Mouse (Mus musculus) frontal cortex, postnatal 36 days (tissue): ENCODE results near the gene Thoc5.
A peak's percentile ranks its signal among the peaks of the same experiment; 100 is the strongest.

ENCODE experiments used
- DNase-seq, 2 experiments: peaks; one replicate each; pipeline ENCODE4 v3.0.0; 2022; ENCODE audit warnings: low spot score in 2 of 2

The Thoc5 gene

DNA sequence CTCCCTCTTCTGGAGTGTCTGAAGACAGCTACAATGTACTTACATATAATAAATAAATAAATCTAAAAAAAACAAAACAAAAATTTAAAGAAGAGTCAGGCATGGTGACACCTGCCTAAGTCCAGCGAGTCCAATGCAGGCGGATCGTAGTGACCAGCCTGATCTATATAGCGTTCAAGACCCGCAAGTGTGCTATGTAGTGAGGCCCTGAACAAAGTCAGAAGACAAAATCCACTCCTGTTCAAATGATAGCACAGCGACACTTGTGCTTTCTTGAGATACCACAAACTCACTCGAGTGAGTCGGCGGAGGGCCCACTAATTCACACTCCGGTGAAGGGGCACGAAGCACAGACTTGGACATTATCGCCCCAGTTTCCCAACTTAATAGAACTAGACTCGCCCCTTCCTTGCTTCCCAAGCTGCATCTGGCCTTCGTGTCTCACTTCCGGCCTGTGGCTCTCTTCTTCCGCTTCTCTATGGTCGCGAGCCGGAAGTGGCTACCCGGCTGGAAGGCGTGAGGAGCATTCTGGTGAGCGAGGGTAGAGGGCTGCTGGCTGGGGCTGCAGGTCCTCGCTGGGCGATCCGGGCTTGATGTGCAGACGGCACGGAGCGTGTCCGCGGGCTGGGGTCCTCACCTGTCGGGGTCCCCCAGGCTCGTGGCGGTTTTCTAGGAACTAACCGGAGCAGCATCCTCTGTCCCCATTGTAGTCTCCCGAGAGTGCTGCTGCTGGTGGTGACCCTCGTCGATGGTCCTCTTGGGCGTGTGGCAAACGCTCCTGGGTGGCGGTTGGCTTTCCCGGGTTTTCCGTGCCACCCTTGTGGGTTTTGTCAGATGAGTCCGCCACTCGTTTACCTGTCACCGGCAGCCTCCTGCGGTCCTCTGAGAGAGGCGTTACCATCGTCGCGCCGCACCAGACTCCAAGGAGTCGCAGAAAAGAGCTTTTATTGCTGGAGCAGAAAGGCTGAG lies at the start of gene Thoc5:
TSS of gene Thoc5 (plus strand) at position 473 of the 969 bp plus-strand sequence.
- peak; percentile 85 for DNase-seq

DNA sequence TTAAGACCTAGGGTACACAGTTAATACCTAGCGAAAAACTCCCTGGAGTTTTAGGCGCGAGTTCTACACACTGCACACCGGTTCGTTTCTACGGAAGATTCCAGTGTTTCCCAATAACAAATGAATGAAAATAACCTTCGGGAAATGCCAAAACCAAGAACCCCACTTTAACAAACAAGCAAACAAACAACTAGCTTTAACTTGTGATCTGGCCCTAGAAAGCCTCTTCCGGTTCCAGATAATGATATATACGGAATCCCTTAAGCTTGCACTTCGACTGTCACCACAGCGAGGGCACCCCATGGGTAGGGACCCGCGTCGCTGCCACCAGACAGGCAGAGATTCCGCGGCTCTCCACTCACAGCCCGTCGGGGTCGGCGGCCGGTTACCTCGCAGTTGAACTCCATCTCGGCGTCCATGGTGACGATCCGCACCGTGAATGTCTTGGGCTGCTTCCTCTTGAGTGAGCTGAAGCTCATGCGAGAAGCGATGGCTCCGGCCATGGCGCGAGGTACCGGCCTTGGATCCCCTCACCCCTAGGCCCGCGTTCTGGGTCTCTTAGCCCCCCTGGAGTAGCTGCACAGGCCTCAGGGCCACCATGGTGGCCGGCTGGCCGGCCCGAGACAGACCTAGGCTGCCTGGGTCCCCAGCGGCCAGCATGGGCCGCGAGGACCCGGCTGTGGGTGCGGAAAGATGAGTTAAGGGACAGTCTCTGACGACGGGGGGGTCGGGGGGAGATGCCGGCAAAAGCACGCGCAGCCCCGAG lies 46.5 kb upstream of the Thoc5 start:
- peak; percentile 33 to 36 for DNase-seq

DNA sequence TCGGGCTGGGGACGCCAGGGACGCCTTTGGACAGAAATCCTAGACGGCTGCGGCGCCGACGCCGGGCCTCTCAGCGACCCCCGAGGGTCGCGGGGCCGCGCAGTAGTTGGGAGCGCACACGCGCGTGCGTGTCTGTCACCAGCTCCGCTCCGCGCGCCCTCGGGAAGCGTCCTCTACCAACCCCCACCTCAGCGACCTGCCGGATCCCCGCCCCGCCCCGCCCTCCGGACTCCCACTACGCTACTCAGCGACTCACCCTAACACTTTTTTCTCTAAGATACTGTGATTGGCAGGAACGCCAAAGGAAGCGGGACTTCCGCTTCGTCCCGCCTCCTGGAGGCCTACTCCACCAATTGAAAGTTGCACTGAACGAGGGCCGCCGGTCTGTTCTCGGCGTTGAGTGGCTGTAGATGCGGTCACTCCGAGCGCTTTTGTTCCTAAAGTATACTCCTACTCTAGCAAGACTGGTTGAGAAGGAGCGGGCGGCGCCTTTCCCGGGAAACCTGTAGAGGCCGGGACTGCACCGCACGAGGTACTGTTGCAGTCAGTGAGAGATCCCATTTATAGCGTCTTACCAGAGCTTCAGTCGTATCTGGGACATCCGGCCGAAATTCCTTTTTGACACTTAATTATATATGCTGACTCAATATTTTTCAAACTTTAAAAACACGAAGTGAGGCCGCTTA lies 45.7 kb upstream of the Thoc5 start, which contains the start of gene Nf2:
TSS of gene Nf2 (minus strand) at position 279 of the 686 bp plus-strand sequence.
- peak; percentile 97 to 99 for DNase-seq

DNA sequence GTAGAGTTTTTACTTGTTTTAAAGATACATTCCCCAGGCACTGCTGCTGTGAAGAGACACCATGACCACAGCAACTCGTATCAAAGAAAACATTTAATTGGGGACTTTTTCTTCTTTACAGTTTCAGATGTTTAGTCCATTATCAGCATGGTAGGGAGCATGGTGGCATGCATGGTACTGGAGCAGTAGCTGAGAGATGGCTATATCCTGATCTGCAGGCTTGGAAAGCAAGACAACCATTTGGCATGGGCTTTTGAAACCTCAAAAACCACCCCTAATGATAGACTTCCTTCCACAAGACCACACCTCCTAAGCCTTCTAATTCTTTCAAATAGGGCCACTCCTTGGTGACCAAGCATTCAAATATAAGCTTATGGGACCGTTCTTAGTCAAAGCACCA lies 44.7 kb upstream of the Thoc5 start:
- no peak for DNase-seq

DNA sequence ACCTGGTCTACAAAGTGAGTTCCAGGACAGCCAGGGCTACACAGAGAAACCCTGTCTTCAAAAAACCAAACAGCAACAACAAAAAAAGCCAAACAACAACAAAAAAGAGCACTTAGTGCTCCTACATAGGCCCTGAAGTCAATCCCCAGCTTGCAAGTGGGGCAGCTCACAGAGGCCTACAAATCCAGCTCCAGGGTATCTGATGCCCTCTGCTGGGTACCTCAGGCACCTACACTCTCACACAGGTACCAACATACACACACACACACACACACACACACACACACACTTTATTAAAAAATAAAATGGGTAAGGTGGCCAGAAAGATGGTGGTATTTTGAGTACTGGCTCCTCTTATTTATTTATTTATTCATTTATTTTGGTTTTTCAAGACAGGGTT lies 42.1 kb upstream of the Thoc5 start:
- DNase-seq, result no peak

DNA sequence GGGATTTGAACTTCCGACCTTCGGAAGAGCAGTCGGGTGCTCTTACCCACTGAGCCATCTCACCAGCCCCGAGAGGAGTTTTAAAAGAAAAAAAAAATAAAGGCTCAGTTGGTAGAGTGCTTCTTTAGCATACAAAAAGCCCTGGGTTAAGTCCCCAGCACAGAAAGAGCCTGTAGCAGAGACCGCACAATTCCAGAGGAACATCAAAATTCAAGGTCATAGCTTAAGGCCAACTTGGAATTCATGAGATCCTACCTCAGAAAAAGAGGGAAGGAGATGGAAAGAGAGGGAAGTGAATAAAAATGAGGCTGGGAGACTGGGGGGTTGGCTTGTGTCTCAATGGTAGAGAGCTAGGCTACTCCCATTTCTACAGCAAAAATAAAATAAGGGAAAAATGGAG lies 40.9 kb upstream of the Thoc5 start:
- DNase-seq, result no peak

DNA sequence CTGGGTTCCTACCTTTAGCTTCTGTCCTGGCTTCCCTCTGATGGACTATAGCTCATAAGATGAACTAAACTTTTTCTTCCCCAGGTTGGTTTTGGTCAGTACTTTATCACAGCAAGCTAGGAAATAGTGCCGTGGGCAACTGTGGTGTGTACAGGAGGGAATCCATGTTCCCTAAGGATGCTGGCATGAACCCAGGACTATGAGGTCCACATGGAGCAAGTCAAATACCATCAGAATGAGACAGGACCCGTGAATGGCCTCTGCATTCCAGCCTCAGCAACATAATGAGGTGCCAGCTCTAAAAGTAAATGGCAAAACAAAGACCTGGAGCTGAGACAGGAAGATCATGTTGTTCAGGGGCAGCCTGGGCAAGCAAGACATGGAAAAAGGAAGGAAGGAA lies 36.7 kb upstream of the Thoc5 start:
- no peak for DNase-seq

DNA sequence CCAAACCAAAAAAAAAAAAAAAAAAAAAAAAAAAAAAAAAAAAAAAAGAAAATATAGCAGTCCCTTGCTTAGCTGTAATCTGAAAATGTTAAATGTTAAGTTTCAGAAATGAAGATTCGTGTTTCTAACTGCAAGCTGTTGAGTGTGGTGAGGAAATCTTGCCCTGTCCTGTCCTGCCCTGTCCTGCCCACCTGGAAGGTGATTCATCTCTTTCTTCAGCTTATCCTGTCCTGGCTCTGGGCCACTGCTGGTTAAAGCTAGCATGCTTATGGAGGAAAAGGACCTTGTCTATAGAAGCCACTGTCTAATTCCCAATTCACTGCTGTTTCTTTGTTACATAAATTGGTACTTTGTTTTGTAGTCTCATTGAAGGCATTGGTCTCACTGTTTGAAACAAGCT lies 34.1 kb upstream of the Thoc5 start:
- DNase-seq, result no peak

DNA sequence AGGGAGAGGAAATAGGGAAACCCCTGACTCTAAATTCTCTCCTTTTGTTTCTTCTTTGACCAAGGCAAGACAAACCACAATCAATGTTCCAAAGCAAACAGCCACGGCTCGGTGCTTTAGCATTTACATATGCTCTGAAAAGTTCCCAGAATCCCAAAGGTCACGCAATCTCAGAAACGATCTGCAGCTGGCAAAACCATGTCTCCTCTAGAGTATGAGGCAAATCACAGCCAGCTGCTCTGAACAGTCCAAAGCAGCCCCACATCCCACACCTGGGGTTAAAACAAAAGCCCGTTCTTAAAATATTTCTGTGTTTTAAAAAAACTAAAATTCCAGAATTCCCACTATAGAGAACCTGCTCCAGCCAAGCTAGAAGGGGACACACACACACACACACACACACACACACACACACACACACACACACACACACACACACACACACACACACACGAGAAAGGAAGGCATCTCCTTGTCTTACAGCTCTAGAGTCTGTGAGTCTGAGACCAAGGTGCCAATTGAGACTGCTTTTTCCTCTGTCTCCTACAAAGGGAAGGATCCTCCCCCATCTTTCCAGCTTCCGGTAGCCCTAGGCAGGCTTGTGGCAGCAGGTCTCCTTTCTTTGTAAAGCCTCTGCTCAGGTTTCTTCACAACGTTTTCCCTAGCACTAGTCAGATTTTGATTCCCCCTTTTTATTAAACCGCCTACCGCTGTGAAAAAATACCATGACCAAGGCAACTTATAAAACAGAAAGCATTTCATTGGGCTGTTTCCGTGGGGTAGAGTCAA lies 33.1 kb upstream of the Thoc5 start:
- DNase-seq, result no peak

DNA sequence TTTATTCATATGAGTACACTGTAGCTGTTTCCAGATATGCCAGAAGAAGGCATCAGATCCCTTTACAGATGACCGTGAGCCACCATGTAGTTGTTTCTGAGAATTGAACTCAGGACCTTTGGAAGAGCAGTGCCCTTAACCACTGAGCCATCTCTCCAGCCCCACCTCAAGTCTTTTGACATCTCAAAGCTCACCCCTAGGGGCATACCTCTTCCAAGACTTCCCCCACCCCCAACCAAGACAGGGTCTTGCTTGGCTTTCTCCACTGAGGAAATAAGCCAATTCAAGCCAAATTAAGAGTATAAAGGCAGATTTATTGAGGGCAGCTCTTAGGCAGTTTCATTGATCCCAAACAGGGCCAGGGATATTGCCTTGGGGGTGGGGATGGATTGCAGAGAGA lies 32.4 kb upstream of the Thoc5 start:
- DNase-seq, result no peak

DNA sequence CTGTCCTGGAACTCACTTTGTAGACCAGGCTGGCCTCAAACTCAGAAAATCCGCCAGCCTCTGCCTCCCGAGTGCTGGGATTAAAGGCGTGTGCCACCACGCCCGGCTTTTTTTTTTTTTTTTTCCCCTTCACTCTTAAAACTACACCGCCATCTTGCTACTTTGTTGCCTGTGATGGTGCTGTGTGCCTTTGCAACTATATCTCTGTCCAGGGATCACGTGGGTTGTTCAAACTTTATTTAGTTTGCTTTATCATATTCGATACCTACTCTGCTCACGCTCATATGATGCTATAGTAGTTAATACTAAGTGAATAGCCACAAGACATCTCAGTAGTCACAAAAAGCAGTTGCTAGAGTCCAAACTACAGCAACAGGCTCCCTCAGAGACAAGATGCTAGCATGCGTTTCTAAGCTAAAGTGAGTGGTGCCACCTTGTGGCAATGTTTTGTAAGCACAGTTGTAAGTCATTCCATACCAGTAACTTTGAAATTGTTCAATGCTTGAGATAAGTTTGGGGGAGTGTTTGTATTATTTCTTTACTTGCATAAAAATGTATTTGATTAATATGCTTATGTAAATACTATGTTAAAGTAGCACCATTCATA lies 29.4 kb upstream of the Thoc5 start:
- peak; percentile 49 to 80 for DNase-seq

DNA sequence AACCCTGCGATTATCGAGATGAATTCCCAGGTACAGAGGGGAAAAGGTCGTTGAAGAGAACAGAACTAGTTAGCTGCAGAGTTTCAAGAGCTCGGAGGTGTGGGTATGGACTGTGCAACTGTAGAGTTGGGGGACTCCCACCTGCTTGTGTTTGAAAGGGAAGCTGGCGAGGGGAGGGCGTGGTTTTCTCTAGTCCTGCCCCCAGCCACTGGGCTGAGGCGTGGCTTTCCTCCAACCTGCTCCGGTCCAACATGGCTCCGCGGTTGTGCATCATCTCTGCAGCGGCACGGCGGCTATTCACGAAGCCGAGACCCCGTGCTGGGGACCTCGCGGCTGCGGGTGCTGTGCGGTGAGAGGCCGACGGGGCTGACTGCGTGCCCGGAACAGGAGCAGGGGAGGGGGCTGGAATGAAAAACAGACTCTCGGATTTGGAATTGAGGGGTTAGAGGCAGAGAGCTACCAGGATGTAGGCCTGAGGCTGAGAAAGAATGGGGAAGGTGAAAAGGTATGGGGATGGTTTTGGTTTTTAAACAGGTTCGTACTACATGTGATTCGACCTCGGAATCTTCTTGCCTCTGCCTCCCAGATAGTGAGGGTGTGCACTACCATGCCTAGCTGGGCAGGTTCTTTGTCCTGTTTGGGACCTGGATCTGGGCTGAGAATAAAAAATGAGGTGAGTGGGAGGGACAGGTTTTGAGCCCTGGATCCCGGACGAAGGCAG lies 21.2 kb upstream of the Thoc5 start, which contains the start of gene Nipsnap1:
TSS of gene Nipsnap1 (plus strand) at position 197 of the 721 bp plus-strand sequence.
- DNase-seq, result peak; percentile 81 to 83

DNA sequence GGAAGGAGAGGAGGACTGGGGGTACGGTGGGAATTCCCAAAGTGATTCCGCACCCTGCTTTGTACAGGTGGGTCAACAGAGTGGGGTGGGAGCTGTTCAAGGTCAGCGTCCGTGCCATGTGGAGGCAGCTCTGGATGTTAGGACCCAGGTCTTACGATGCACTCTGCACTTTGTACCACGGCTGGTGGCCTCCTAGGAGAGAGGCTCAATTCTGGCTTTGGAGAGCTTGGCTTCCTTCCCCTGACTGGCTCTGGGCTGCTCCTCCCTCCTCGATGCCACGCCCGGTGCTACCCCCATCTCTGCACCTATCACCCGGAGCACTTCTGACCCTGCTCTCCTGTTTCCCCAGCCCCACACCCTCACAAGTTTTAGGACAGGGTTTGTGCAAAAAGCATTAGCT lies 20.6 kb upstream of the Thoc5 start:
- no peak for DNase-seq

DNA sequence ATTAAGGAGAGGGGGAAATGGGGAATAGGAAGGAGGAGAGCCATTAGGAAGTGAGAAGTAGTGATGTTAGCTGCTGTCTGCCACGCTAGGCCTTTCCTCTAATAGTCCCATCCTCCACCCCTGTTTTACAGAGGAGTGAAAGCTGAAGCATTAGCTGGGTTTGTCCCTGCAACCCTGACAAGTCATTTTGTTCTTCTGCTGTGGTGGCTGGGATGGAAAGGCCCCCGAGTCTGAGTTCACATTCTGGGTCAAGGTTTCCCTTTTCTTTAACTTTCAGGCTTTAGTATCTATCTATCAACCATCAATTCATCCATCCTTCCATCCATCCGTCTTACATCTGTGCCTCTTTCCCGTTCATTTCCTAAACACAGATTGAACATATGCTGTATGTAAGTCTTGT lies 14.0 kb upstream of the Thoc5 start:
- no peak for DNase-seq

DNA sequence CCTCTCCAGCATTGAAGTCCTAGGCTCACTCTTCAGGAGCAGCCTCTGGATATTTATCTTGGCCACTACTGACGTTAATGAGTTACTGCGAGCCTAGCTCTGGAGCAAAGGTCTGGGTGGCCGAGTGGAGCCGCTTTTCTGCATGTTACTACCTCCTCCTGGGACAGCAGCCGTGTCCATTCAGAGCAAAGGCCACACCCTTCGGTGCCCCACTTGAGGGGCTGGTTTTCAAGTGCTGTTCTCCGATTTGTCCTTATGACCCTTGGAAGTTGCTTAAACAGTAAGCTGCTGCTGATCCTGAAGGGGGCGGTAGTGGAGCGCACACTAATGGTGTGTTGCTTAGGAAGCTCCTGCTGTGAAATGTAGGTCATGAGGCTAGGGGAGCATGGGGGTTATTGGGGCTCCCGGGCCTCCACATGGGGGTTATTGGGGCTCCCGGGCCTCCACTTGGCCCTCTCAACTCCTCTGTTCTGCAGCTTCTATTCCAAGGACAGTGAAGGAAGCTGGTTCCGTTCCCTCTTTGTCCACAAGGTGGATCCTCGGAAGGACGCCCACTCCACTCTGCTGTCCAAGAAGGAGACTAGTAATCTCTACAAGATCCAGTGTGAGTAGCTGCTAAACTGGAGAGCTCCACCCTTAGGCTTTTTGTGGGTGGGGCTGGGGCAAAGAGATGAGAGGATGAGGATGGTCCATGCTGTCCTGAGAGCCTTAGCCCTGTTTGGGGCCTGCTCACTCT lies 12.1 kb upstream of the Thoc5 start:
- no peak for DNase-seq

DNA sequence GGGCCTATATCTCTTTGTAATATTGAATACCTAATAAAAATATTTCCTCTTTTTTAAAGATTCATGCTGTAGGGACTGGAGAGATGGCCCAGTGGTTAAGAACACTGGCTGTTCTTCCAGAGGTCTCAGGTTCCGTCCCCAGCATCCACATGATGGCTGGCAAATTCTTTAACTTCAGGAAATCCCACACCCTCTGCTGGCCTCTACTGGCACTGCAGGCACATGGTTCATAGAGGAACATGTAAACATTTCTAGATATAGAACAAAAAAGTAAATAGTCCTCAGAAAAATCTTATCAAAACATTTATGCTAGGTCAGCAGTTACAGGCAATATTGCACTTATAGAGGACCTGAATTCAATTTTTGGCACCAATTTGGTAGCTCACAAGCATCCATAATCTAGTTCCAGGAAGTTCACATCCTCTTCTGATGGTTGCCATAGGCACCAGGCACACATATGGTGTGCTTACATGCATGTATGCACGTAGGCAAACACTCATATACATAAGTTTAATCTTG lies 9.7 kb upstream of the Thoc5 start:
- peak; percentile 26 to 47 for DNase-seq

DNA sequence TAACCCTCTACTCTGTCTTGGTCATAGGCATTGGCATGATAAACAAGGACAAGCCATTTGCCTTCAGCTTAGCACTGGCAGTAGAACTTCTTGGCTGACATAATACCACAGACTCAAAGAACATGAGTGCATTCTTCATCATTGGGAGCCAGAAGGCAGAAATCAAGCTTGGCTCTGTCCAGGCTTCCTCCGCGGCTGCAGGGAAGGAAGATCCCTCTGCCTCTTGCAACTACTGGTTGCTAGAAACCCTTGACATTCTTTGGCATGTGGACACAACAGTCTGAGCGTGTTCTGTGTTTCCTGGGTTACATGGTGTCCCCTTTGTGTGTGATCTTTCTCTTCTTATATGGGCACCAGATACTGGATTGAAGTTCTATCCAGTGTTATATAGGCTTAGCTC lies 8.1 kb upstream of the Thoc5 start:
- no peak for DNase-seq

DNA sequence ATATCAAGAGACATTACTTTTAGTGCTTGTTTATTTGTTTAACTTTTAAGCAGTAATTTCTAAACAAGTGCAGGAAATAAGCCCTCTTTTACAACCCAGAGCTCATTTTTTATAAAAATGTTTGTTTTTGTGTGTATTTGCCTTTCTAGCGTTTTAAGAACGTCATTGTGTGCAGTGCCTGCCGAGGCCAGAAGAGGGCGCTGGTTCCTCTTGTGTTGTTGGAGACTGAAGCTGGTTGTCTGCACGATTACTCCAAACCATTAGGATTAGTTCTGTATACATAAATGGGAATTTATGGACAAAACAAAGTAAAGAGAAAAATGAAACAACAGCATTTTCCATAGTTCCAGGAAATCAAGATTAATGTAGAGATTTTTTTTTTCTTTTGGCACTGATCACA lies 5.3 kb downstream of the Thoc5 start:
- DNase-seq, result no peak

DNA sequence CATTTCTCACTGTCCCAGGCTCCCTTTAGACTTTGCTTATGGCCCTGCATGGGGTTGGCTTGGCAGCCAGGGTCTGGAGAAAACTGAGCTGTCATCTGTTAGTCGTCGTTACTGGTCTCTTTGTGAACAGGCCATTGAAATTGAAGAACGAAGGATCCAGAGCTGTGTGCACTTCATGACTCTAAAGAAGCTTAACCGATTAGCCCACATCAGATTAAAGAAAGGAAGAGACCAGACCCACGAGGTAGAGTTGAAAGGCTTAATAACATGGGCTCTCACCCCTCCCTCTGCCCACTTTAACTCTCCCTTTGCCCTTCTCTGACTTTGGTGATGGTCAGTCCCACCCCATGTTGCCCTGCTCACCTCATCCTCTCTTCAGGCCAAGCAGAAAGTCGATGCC lies 6.8 kb downstream of the Thoc5 start:
- DNase-seq, result no peak
